Mouse (Mus musculus) T-cell, adult 66 days (primary cell): ENCODE data around the gene Olfr308. TPM values are rescaled to one million over a fixed set of nuclear protein-coding genes. Genes with fewer than 3 reads are reported as not detected.

Experiments used
- total RNA-seq, 2 experiments: library from RNA; stranded (reverse); gene quantifications; 3 replicates in 1 of 2; 4 replicates in 1 of 2; pipeline ENCODE4 v1.2.4; 2023

Olfr308 gene
- total RNA-seq: not detected

DNA sequence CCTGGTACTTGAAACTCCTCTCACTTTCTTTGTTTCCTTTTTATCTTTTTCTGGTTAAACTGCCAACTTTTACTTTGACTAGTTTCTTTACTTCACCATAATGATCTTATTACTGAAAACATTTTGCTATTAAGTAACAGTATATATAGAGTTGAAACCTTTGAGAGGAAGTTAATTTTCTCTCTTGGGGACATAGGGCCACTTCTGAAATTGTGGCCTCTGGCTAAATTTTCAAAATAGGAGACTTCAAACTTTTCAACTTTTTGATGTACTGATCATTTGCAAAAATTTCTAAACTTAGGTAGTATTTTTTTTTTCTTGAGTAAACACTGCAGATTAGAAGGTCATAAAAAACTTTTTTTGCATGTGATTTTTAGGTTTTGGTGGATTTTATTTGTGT, at the start of gene Olfr308:
Olfr308 (minus strand) TSS at position 101 of the 400 bp plus-strand sequence.

DNA sequence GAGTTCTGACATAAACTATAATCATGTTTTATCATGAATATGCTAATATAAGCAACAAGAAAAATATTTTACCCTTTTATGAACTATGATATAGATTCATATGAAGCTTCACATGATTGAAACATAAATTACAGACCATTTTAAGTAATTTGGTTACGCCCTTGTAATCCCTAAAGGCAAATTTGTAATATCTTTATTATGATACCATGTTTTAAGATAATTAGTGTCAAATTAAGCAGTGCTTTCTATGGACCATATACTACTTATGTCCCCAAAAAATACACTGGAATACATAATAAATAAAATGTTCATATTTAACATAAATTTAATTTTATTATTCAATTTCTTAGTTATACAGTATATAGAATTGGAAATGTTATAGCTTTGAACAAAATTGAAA, 41.4 kb upstream of the Olfr308 start, which contains the start of gene Olfr305:
Olfr305 (minus strand) TSS at position 101 of the 400 bp plus-strand sequence.

DNA sequence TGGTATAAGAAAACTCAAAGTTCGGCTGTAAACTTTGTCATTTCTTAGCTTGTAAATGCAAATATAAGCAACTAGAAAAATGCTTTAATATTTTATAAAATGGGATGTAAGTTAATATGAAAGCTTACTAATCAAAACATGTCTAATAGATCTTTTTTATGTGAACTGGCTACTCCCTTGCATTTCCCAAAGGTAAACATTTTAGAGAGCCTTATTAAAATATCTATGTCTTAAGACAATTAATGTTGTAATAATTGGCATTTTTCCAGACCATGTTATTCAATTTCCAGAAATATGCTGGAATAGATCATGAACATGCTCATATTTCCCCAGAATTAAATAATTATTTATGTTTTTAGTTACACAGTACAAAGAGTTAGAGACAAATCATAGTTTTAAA, 12.1 kb upstream of the Olfr308 start, which contains the start of gene Olfr307:
Olfr307 (minus strand) TSS at position 101 of the 400 bp plus-strand sequence.

DNA sequence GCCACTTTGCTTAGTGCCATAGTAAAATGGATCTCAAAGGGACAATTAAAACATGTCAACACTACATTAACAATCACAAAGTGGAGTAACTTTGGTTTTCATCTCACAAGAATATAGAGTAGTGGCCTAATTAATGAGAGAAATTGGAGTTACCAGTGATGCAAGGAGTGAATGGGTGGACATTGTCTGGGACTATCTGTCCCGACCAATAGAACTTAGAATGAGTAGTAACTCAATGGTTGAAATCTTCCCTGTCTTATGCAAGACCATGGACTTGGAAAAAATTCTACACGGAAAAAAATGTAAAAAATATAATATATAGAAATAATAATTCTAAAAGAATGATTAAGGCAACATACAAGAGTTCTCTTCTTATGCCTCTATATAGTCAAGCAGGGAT, 11.8 kb downstream of the Olfr308 start, which contains the start of gene Olfr309:
Olfr309 (minus strand) TSS at position 101 of the 400 bp plus-strand sequence.

DNA sequence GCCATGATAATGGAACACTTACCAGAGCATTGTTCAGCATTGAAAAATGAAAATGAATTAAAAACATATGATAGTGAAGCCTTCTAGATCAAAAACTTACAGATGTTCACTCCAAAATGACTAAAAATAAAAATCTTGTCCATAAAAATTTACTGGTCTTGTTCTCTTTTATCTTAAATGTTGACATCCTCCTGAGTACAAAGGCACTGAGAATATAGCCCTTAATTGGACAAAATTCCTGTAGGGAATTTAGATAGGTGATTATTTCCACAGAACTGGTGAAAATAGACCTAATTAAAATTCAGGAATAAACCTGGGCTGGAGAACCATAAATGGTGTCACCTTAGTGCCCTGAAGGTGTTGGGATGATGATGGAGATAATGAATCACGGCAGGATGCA, 48.4 kb downstream of the Olfr308 start, which contains the start of gene Olfr310:
Olfr310 (minus strand) TSS at position 101 of the 400 bp plus-strand sequence.

Other genes starting within 250 kb of the Olfr308 start
- not detected for gene Vmn2r75, start 153.9 kb downstream of the Olfr308 start, total RNA-seq
- not detected for gene Vmn2r76, start 79.3 kb downstream of the Olfr308 start, total RNA-seq
- not detected for gene Olfr310, start 48.5 kb downstream of the Olfr308 start, total RNA-seq
- not detected for gene Olfr309, start 11.9 kb downstream of the Olfr308 start, total RNA-seq
- gene Olfr307, start 12.0 kb upstream of the Olfr308 start, total RNA-seq: not detected
- not detected for gene Olfr305, start 41.3 kb upstream of the Olfr308 start, total RNA-seq
- gene Olfr304, start 61.0 kb upstream of the Olfr308 start, total RNA-seq: not detected
- gene Olfr303, start 72.2 kb upstream of the Olfr308 start, total RNA-seq: not detected
- gene Olfr301, start 78.2 kb upstream of the Olfr308 start, total RNA-seq: not detected
- gene Olfr299, start 134.3 kb upstream of the Olfr308 start, total RNA-seq: not detected
- not detected for gene Olfr298, start 166.9 kb upstream of the Olfr308 start, total RNA-seq
- gene Olfr297, start 194.3 kb upstream of the Olfr308 start, total RNA-seq: not detected